Mouse (Mus musculus) bone marrow macrophage, adult 2 months (primary cell): Measurements from ENCODE around the gene Atg16l1.

Source experiments
- CTCF ChIP-seq: IDR thresholded peaks from 2 replicates; pipeline ENCODE4 v1.5.1; 2012; ENCODE audit warnings: low read depth, mild to moderate bottlenecking, low read length, moderate library complexity
- POLR2A ChIP-seq: IDR thresholded peaks from 2 replicates; pipeline ENCODE4 v1.6.1; 2012; ENCODE audit warnings: mild to moderate bottlenecking, low read depth, low read length, borderline replicate concordance

DNA sequence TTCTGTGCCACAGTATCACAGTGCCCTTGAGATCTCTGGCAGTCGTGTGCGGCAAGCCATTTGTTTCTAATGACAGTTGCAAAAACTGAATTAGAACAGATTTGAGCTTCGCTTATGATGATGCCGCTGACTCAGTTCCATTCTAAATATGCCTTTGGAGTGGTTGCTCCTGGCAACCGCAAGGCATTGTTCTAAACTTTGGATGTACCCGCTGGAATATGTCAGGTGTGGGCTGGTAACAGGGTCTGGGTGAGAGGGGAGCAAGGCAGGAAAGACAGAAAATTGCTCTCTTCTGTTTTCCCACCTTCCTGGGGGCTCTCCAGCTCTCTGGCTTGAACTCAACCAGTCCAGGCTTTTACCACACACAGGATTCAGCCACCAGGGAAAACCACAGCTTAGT lies 57.5 kb downstream of the Atg16l1 start:
- no peak for TF ChIP-seq POLR2A
- TF ChIP-seq CTCF, result no peak
